Mouse (Mus musculus) spleen, adult 10 weeks (tissue): Measurements from ENCODE around the gene Serpina3g. TPM values are rescaled to one million over a fixed set of nuclear protein-coding genes. Genes with fewer than 3 reads are reported as not detected.

Experiments
- polyA plus RNA-seq: library from polyadenylated mRNA; stranded (reverse); fragments of 350-450 nt; fragmentation: Illumina TruSeq; extraction: RNeasy Lipid Tissue Mini Kit (QIAGEN cat#74804); gene quantifications from one replicate; pipeline ENCODE4 v1.2.3, GENCODE M21; 2015; ENCODE audit warnings: low replicate concordance; ENCODE audit not compliant: insufficient read depth

Gene Serpina3g
- polyA plus RNA-seq, result 257 TPM

DNA sequence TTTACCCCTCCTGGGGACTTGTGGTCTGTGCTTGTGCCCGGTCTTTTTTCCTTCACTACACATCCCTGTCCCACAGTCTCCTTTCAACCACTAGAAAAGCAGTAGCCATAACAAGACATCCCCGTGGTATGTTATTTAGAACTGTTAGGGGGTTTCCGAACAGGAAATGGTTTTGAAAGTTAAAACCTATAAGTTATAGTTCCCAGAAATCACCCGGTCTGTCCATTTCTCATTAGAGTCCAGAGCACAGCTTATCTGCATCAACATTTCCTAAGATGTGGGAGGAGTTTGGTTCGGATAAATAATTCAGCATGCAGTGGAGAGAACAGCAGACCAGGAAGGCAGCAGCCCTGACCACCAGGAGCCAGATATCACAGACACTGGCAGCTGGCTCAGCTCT is at the start of gene Serpina3g:
Serpina3g (plus strand) TSS at position 331 of the 400 bp plus-strand sequence.

GRCm38 (mm10) chr12:104214445-104214753 is 21.6 kb upstream of the Serpina3g start, which contains the start of gene Serpina3f:
TSS of gene Serpina3f (plus strand) at chr12:104214544.

DNA sequence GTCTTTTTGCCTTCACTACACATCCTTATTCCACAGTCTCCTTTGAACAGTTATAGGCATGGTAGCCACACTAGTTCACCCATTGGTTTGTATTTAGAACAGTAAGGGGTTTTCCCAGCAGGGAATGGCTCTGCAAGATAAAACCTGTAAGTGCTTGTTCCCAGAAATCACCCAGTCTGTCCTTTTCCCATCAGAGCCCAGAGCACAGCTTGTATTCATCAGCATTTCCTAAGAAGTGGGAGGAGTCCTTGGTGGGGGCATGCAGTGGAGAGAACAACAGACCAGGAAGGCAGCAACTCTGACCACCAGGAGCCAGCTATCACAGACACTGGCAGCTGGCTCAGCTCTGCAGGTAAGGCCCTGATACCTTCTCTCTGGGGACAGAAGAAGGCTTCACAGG is 26.8 kb downstream of the Serpina3g start, which contains the start of gene Serpina3i:
Serpina3i (plus strand) TSS at position 260 of the 400 bp plus-strand sequence.

Other genes starting within 250 kb of the Serpina3g start
- gene Serpina11, start 246.3 kb upstream of the Serpina3g start, polyA plus RNA-seq, result 0.28 TPM
- 0.15 TPM for gene Serpina9, start 222.5 kb upstream of the Serpina3g start, polyA plus RNA-seq
- gene Serpina12, start 191.8 kb upstream of the Serpina3g start, polyA plus RNA-seq, result 0.23 TPM
- not detected for gene Serpina5, start 135.1 kb upstream of the Serpina3g start, polyA plus RNA-seq
- gene Serpina3a, start 123.5 kb upstream of the Serpina3g start, polyA plus RNA-seq, result not detected
- gene Serpina3b, start 108.2 kb upstream of the Serpina3g start, polyA plus RNA-seq, result 0.65 TPM
- 1.0 TPM for gene Serpina3c, start 82.4 kb upstream of the Serpina3g start, polyA plus RNA-seq
- 16.8 TPM for gene Serpina3f, start 21.7 kb upstream of the Serpina3g start, polyA plus RNA-seq
- gene Serpina3i, start 26.9 kb downstream of the Serpina3g start, polyA plus RNA-seq, result 2.7 TPM
- not detected for gene Serpina3j, start 78.3 kb downstream of the Serpina3g start, polyA plus RNA-seq
- gene Serpina3k, start 102.2 kb downstream of the Serpina3g start, polyA plus RNA-seq, result not detected
- gene Serpina3m, start 102.2 kb downstream of the Serpina3g start, polyA plus RNA-seq, result 0.28 TPM
- 34.0 TPM for gene Serpina3n, start 170.5 kb downstream of the Serpina3g start, polyA plus RNA-seq
- not detected for gene Gsc, start 237.1 kb downstream of the Serpina3g start, polyA plus RNA-seq